Mouse (Mus musculus) stomach, postnatal 0 days (tissue): Measurements from ENCODE around the gene Trim63.

Experiments used
- CTCF ChIP-seq: IDR thresholded peaks from 2 replicates; pipeline ENCODE4 v1.5.1; 2016; ENCODE audit warnings: antibody characterized with exemption, low read depth, mild to moderate bottlenecking, moderate library complexity
- EP300 ChIP-seq: optimal IDR thresholded peaks from 2 replicates; pipeline ENCODE3; 2016; ENCODE audit warnings: antibody characterized with exemption

- TF ChIP-seq CTCF: no peak
- no peak for TF ChIP-seq EP300
Observed at GRCm38 (mm10) chr4:134355841-134356452, 41.0 kb downstream of the Trim63 start.
